Mouse (Mus musculus) neural tube, embryonic 10.5 days (tissue): ENCODE measurements around the gene Olfm2.
A peak's percentile ranks its signal among the peaks of the same experiment; 100 is the strongest.

ENCODE experiments used
- DNase-seq: peaks from one replicate; pipeline ENCODE4 v3.0.0-alpha.2; 2017; ENCODE audit warnings: low spot score; ENCODE audit errors: extremely low spot score

Gene Olfm2

DNA sequence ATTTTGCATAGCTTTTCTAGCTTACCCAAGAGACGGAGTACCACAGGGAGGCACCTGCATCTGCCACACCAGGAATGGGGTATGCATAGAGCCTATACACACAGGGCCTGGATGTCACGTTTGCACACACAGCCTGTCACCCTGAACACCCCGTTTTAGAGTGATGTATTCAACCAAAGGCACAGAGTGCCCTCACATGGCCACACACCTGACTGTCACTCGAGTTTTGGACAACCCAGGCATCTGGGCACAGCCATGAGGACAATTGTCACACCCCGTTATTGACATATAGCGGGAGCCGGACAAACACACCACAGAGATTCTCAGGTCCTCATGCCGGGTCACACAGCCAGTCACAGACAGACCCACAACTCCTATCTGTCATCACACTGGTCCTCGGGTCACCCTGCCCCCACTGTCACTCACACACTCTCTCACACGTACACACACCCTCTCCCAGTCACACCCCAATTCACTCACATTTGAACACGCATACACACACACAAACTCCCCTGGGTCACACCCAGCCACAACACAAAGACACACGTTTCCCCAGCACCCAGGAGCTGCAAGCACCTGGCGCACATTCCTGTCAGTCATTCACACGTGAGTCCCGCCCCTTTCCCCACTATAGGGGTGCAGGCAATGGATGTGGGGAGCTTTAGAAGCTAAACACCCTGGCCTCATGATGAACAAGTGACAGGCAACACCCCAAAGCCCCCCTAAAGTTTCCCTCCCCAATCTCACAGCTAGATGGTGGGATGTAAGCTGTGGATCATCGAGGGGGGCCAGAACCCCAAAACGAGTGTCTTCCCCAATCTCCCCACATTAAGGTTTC lies 801 bp downstream of the Olfm2 start:
- no peak for DNase-seq

DNA sequence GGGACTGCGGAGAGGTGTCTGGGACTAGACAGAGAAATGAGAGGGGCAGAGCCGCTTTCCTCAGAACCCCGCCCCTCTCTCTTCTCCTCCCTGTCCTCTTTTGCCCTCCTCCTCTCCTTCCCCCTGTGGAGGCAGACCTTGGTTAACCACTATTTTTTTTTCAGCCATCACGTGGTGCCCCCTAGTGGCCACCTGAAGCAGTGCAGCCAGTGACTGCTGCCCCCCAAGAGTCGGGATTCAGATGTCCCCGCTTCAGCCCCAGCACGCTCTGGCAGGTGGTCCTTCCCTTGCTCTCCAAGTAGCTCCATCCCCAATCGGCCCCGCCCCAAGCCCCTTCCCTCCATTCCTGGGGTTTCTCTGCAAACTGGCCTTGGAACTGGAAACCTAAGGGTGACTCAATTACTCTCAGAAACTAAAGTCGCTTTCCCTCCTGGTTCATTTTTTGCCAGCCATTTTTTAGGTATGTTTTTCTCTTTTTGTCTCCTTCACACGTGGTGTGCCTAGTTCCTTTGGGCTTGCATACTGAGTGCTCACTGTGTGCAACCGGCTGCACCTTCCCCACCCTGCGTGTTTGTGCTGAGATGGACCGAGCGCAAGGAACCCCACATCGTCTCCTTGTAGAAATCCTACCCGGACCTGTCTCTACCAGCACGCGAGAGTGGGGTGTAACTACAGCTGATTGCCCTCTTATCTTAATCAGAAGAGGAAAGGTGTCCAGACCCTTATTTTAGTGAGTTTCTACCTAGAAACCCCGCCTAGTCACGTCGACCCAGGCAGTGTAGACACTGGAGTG lies 2.0 kb downstream of the Olfm2 start:
- peak; percentile 58 for DNase-seq

DNA sequence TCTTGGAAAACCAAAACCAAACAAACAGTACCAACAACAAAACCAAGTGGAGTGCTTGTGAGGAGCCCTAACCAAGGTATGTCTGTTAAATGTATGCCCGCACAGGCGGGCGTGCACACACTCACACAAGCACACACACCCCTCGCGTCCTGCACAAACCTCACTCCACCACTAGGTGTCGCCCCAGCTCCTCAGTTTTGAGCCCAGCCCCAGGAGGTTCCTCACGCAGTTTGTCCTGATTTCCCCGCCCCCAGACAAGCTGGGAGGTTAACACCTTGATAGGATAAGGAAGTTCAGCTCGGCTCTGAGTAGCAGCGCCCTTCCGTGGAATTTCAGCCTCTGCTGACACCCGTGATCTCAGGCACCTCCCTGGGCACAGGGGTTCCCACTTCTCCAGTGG lies 5.7 kb downstream of the Olfm2 start:
- peak; percentile 82 for DNase-seq

DNA sequence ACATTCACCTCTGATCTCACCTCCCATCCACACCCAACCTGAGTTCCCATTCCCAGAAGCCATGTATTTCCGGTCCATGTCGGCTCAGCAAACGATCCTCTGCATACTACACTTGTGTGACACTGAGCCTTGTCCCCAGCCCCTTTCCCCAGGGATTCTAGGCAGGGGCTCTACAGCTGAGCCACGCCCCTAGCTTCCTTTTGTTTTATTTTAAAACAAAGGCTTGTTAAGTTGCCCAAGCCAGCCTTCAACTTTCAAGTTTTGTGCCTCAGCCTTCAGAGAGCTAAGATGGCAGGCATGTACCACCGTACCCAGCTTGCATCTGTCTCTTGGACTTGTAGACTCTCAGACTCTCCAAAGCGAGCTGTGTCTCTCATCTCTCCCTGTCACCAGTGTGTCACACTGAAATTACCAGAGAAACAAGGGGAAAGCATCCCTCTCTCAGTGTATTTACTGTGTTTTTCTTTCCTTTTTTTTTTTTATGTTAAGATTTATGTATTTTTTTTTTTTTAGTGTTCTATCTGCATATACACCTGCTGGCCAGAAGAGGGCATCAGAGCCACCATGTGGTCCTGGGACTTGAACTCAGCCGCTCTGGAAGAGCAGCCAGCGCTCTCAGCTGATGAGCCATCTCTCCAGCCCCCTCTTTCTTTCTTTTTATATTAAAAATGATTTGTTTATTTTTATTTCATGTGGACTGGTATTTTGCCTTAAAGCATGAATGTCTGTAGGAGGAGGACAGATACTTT lies 7.7 kb downstream of the Olfm2 start:
- no peak for DNase-seq

DNA sequence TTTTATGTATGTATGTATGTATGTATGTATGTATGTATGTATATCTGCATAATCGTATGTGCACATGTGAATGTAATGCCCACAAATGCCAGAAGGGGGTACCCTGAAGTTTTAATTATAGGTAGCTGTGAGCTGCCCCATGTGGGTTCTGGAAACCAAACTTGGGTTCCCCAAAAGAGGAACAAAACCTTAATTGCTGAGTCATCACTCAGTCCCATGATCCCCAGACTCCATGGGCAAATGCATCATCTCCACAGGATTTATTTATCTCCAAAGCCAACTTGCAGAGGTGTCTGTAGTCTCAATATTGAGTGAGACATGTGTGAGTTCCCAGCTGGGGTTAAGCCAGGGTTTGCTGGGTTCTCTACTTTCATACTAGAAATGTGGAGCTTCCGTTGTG lies 8.9 kb downstream of the Olfm2 start:
- DNase-seq: no peak

DNA sequence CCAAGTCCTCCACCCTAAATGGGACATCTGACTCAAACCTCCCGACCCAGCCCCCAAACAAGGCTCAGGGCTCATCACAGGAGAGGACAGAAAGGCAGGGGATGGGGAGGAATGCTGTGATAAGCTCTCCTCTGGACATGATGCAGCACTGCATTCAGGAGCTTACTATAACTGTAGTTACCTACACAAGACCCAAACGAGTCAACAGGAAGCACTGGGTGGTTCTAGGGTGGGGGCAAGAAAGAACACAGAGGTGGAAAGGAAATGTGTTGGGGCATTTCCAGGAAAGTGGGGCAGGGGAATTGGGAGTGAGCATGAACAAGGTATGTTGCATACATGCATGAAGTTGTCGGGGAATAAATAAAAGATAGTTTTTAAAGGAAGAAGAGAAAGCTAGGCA lies 11.5 kb downstream of the Olfm2 start:
- no peak for DNase-seq

- no peak for DNase-seq
Observed at GRCm38 (mm10) chr9:20731797-20732196, 14.4 kb downstream of the Olfm2 start.

DNA sequence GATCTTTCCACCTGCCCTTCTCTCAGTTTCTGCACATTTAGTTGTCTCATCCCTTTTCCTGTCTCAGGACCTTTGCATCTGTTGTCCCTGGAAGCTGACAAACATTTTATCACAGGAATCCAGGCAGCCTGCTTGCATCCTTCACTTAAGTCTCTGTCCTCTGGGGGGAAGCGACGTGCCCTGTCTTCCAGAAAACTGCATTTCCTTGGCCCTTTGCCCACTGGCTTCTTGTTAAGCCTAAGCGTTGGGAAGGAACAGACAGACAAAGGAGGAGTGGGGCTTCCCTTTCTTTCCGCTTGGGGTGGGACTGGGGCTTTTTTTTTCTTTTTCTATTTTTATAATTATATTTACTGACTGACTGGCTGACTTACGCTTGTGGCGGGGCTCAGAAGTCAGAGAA lies 16.7 kb downstream of the Olfm2 start:
- DNase-seq: no peak

DNA sequence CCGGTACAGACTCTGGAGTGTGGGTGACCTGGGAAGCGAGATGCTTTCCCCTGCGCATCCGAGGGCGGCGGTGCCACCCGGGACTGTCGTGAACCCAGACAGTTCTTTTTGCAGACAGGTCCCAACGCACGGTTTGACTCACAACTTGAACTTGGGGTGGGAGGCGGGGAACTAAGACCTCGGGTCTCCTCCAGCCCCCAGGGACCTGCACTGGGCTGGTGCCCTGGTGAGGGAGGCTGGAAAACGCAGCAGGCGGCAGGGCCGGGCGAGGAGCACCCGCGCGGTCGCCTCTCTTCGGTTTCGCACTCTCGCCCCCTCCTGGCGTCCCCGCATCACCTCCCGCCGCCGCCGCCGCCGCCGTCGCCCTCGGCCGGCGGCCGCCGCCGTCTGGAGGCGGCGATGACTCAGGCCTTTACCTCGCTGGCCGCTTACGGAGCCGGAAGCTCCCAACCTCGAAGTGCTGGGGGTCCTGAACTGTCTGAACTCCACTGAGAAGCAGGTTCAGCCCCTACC lies 18.5 kb downstream of the Olfm2 start:
- DNase-seq: peak; percentile 77

- DNase-seq: peak; percentile 55
Observed at GRCm38 (mm10) chr9:20726859-20727600, 19.1 kb downstream of the Olfm2 start.

GRCm38 (mm10) chr9:20726134-20726858 lies 19.9 kb downstream of the Olfm2 start:
- DNase-seq: no peak

GRCm38 (mm10) chr9:20721582-20721981 lies 24.6 kb downstream of the Olfm2 start:
- peak; percentile 32 for DNase-seq

GRCm38 (mm10) chr9:20715332-20715731 lies 30.8 kb downstream of the Olfm2 start:
- no peak for DNase-seq

DNA sequence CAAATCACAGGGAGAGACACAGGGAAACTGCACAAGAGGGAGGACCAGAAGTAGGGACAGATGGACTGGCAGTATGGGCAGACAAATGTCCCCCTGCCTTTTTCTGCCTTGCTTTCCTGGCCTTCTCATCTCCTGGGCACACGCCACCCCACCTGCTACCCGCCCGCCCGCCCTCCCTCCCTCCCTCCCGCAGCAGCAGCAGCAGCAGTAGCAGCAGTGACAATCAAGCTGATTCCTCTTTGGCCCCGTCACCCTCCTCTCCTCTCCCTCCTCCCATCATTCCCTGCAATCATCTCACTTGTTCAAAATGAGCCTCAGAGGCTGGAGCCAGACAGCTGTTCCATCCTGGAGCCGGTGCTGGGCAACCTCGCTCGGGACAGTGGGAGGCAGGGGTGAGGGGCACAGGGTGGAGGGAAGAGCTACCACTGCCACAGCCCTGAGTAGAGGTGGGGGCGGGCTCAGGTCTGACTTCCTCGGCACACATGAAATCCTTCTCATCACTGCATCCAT lies 32.6 kb downstream of the Olfm2 start:
- DNase-seq: no peak

GRCm38 (mm10) chr9:20712934-20713477 lies 33.1 kb downstream of the Olfm2 start:
- no peak for DNase-seq

GRCm38 (mm10) chr9:20710471-20710870 lies 35.7 kb downstream of the Olfm2 start:
- no peak for DNase-seq

GRCm38 (mm10) chr9:20705981-20706380 lies 40.2 kb downstream of the Olfm2 start:
- DNase-seq: no peak

- DNase-seq: no peak
Observed at GRCm38 (mm10) chr9:20705420-20705819, 40.7 kb downstream of the Olfm2 start.

DNA sequence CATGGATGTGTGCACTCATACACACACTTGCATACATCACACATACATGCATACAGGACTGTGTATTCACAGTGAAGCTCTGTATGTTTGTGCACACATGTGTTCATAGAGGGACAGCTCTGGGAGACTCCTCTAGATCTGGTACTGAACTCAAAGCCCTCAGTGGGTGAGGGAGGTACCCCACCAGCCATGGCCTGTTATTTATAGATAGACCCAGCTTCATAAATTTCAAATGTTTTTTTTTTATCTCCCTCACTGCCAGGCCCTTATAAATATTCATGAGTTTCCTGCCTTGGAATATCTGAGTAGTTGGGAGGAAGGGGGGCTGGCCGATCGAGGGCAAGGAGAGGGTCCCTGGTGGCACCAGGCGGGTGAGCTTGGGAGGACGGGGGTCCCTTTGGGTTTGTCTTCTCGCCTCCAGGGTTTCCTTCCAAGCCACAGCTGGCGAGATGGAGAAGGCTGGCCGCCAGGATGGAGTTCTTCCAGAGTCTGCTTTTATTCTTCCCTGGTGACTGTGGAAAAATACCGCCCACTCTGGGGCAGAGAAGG lies 42.2 kb downstream of the Olfm2 start:
- DNase-seq: no peak
